Mouse (Mus musculus) hindbrain, embryonic 11.5 days (tissue): ENCODE measurements around the gene Tcf25. TPM values are rescaled to one million over a fixed set of nuclear protein-coding genes. Genes with fewer than 3 reads are reported as not detected.

Experiments
- ATAC-seq: fragments of 200-750 bp; cut with Nextera tagmentation; 2 replicates; pipeline ENCODE4 v1.8.0; 2017; ENCODE audit warnings: mild to moderate bottlenecking, moderate TSS enrichment, moderate library complexity; ENCODE audit not compliant: low FRiP score
- DNase-seq: peaks from one replicate; pipeline ENCODE4 v3.0.0-alpha.2; 2015; ENCODE audit warnings: low spot score
- H3K27ac ChIP-seq: fragments of 300-500 bp; sonication (generic); 2 replicates; pipeline ENCODE4 v1.5.1; 2014; ENCODE audit warnings: mild to moderate bottlenecking, low read depth, low read length
- H3K27me3 ChIP-seq: fragments of 300-500 bp; sonication (generic); 2 replicates; pipeline ENCODE4 v1.6.1; 2014; ENCODE audit warnings: mild to moderate bottlenecking, low read length, moderate library complexity, mixed read lengths; ENCODE audit not compliant: control insufficient read depth, insufficient read depth
- H3K36me3 ChIP-seq: fragments of 300-500 bp; sonication (generic); 2 replicates; pipeline ENCODE4 v1.6.1; 2014; ENCODE audit warnings: mild to moderate bottlenecking, low read length, moderate library complexity, mixed read lengths; ENCODE audit not compliant: control insufficient read depth, insufficient read depth
- H3K4me1 ChIP-seq: fragments of 300-500 bp; sonication (generic); replicated peaks from 2 replicates; pipeline ENCODE4 v1.6.1; 2014; ENCODE audit warnings: low read length, mixed read lengths; ENCODE audit not compliant: control insufficient read depth, insufficient read depth
- H3K4me2 ChIP-seq: fragments of 300-500 bp; sonication (generic); replicated peaks from 2 replicates; pipeline ENCODE4 v1.6.1; 2014; ENCODE audit warnings: mild to moderate bottlenecking, low read depth, low read length
- H3K4me3 ChIP-seq: fragments of 300-500 bp; sonication (generic); 2 replicates; pipeline ENCODE4 v1.5.1; 2014; ENCODE audit warnings: low read depth, low read length
- H3K9ac ChIP-seq: fragments of 300-500 bp; sonication (generic); 2 replicates; pipeline ENCODE4 v1.6.1; 2014; ENCODE audit warnings: low read depth, low read length
- H3K9me3 ChIP-seq: fragments of 300-500 bp; sonication (generic); 2 replicates; pipeline ENCODE4 v1.6.1; 2016; ENCODE audit warnings: low read length; ENCODE audit not compliant: control insufficient read depth
- WGBS: fragments of 180-500 bp; shearing (Covaris S2); extraction: QIAGEN DNeasy Blood & Tissue Kit; methylation state at CpG from one replicate; pipeline ENCODE4 v1.1.7; 2014; 5-methylcytosine and 5-hydroxymethylcytosine counted together
- polyA plus RNA-seq: library from polyadenylated mRNA; unstranded; fragments of >200 nt; fragmentation: Nextera tagmentation; extraction: Ambion mirVana; gene quantifications from 2 replicates; pipeline ENCODE4 v1.2.1, GENCODE M21; 2014

The Tcf25 gene
- polyA plus RNA-seq, 1 experiment from 2014 or later = 179 TPM

- Histone ChIP-seq H3K27ac (no peak overlapping the region), H3K9ac (no peak overlapping the region), H3K27me3 (no peaks in the 10 kb centered on the region), H3K4me3 (no peak overlapping the region), H3K36me3 (peaks cover 20% of the 10 kb centered on the region), H3K4me2 (no peak overlapping the region), H3K4me1 (no peaks in the 10 kb centered on the region; the same call in 1 of the 2 replicates), H3K9me3 (no peaks in the 10 kb centered on the region)
- 96% methylated on average over 13 of the region's 13 CpGs for WGBS
- DNase-seq (no peak), ATAC-seq (no peak)
These were observed 24.8 kb downstream of the Tcf25 start for GRCm38 (mm10) chr8:123398308-123398707.

GRCm38 (mm10) chr8:123401936-123402335 is 28.4 kb downstream of the Tcf25 start:
- H3K27me3 ChIP-seq = no peaks in the 10 kb centered on the region
- no peaks in the 10 kb centered on the region; the same call in 1 of the 2 replicates for H3K4me1 ChIP-seq
- H3K36me3 ChIP-seq = peaks cover 8% of the 10 kb centered on the region
- DNase-seq (no peak), ATAC-seq (no peak)
- no peaks in the 10 kb centered on the region for H3K9me3 ChIP-seq
- H3K4me3 ChIP-seq = no peak overlapping the region
- WGBS = 90% methylated on average over 9 of the region's 9 CpGs
- no peak overlapping the region for H3K9ac ChIP-seq
- no peak overlapping the region for H3K27ac ChIP-seq
- no peak overlapping the region for H3K4me2 ChIP-seq

DNA sequence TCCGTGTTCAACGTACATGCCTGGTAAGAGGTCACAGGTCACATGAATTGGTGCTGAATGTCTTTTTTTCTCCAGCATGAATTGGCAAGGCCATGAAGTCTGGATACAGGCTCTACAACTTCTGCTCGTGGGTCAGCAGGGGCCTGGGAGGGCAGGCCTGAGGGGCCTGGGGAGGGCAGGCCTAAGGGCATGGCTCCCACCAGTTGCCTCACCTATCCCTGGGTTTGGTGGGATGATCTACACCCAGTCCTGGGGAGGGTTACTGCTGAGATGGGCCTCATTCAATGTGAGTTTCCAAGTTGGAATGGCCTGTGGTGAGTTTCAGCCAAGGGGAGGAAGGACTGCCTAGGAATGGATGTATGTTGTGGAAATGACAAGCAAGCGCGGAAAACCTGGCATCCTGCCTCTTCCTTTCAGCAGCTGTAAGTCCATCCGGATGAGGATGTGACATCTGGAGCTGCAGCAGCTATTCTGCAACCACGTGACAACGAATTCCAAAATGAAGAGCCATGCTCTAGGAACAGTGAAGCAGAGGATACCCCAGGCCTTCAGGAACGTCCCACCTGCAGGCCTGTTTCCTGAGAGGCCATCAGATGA is 29.3 kb downstream of the Tcf25 start:
- no peak for ATAC-seq
- H3K9me3 ChIP-seq = no peaks in the 10 kb centered on the region
- no peak overlapping the region for H3K4me3 ChIP-seq
- H3K27ac ChIP-seq = no peak overlapping the region
- H3K4me2 ChIP-seq = no peak overlapping the region
- H3K9ac ChIP-seq = no peak overlapping the region
- 93% methylated on average over 9 of the region's 9 CpGs for WGBS
- H3K36me3 ChIP-seq = peaks cover 2% of the 10 kb centered on the region
- no peaks in the 10 kb centered on the region for H3K27me3 ChIP-seq
- no peaks in the 10 kb centered on the region; the same call in 1 of the 2 replicates for H3K4me1 ChIP-seq
- DNase-seq = no peak

- Histone ChIP-seq H3K9me3 (no peaks in the 10 kb centered on the region), H3K4me2 (no peak overlapping the region), H3K36me3 (peaks cover 2% of the 10 kb centered on the region; the same call in 1 of the 2 replicates), H3K4me3 (no peak overlapping the region), H3K27me3 (no peaks in the 10 kb centered on the region), H3K4me1 (no peaks in the 10 kb centered on the region; the same call in none of the 2 replicates), H3K9ac (no peak overlapping the region; the same call in 1 of the 2 replicates), H3K27ac (0 out of 2 replicates have a peak overlapping the region, but pooled peaks have one; percentile 47)
- no peak for ATAC-seq
- 51% methylated on average over 8 of the region's 8 CpGs for WGBS
- DNase-seq = peak; percentile 2
These were observed 31.0 kb downstream of the Tcf25 start for GRCm38 (mm10) chr8:123404521-123404920.

- Histone ChIP-seq H3K36me3 (no peaks in the 10 kb centered on the region), H3K27me3 (peaks cover 5% of the 10 kb centered on the region; the same call in 1 of the 2 replicates), H3K4me2 (no peak within 1 kb of the TSS), H3K4me1 (no peaks in the 10 kb centered on the region; the same call in none of the 2 replicates), H3K9ac (no peak within 1 kb of the TSS), H3K4me3 (no peak within 1 kb of the TSS), H3K27ac (no peak within 1 kb of the TSS), H3K9me3 (no peaks in the 10 kb centered on the region)
- no peak for ATAC-seq
- WGBS = 16% methylated on average over 4 of the region's 4 CpGs
- DNase-seq = peak; percentile 82
These were observed 33.2 kb downstream of the Tcf25 start, which contains the start of gene Mc1r for GRCm38 (mm10) chr8:123406786-123407185. Gene Mc1r (plus strand): TSS chr8:123407107.

GRCm38 (mm10) chr8:123407612-123408011 is 34.1 kb downstream of the Tcf25 start:
- DNase-seq = no peak
- H3K9me3 ChIP-seq = no peaks in the 10 kb centered on the region
- H3K27ac ChIP-seq = no peak overlapping the region
- no peak for ATAC-seq
- H3K4me1 ChIP-seq = no peaks in the 10 kb centered on the region; the same call in none of the 2 replicates
- H3K4me2 ChIP-seq = no peak overlapping the region
- no peaks in the 10 kb centered on the region for H3K36me3 ChIP-seq
- H3K9ac ChIP-seq = no peak overlapping the region
- peaks cover 7% of the 10 kb centered on the region; the same call in 1 of the 2 replicates for H3K27me3 ChIP-seq
- WGBS = 95% methylated on average over 13 of the region's 13 CpGs
- H3K4me3 ChIP-seq = no peak overlapping the region

DNA sequence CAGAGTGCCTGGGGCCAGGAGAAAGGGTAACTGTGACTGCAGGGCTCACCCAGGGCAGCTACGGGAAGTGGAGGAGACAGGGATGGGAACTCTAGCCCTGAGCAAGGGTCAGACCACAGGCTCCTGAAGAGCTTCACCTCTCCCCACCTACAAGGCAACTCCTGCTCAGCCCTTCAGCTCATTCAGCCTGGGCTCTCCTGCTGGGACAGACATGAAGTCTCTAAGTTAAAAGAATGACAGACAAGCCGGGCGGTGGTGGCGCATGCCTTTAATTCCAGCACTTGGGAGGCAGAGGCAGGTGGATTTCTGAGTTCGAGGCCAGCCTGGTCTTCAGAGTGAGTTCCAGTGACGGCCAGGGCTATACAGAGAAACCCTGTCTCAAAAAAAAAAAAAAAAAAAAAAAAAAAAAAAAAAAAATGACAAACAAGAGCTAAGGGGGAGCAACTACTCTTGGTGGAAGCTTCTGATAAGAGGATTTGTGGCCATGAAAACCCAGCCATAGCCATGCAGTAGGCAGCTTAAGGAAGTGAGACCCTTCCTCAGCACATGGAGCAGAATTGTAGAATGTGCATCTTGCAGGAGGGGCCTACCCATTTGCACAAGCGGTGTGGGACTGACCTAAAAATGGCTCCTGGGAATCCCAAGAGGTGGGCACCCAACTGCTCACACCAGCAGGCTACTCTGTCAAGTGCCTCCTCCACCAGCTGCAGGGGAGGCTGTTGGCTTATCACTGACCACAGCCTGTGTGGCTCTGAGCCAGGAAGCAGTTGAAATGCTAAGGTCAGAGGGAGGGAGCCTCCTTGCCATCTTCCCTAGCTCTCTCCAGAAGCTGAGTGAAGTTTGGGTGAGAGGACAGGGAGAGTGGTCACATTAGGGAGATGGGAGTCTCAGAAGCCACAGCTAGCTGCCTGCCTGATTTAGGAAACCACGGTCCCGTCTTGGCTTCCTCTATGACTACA is 35.3 kb downstream of the Tcf25 start:
- H3K27ac ChIP-seq = no peak overlapping the region
- ATAC-seq (no peak), DNase-seq (peak; percentile 5)
- H3K9ac ChIP-seq = no peak overlapping the region
- peak overlapping the region; percentile 74; the same call in 1 of the 2 replicates for H3K4me2 ChIP-seq
- H3K27me3 ChIP-seq = peaks cover 10% of the 10 kb centered on the region; the same call in 1 of the 2 replicates
- 78% methylated on average over 9 of the region's 9 CpGs for WGBS
- H3K4me1 ChIP-seq = peaks cover 2% of the 10 kb centered on the region
- H3K36me3 ChIP-seq = no peaks in the 10 kb centered on the region
- H3K9me3 ChIP-seq = no peaks in the 10 kb centered on the region
- H3K4me3 ChIP-seq = no peak overlapping the region

DNA sequence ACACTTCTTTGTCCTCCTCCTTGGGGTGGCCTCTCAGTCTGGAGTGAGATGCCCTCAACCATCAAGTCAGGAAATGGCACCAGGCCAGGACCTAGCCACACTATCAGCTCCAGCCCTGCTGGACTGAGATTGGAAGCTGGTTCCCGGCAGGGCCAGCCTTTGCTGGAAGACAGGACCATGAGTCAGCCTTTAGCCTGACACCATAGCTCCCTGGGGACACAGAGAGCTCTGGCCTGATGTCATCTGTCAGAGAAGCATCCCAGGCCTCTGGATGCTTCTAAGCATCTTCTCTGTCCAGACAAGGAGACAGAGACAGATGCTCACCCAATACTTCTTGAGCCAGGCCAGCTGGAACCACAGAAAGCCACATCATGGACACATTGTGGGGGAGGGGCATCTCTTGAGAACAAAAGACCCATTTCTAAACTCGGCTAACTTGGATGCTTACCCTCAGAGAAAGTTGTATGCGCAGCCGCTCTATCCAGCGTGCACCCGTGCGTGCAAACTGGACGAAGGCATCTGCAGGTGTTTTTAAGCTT is 36.6 kb downstream of the Tcf25 start:
- peak overlapping the region; percentile 95 for H3K9ac ChIP-seq
- WGBS = 52% methylated on average over 8 of the region's 8 CpGs
- peak overlapping the region; percentile 74 for H3K4me2 ChIP-seq
- H3K4me3 ChIP-seq = peak overlapping the region; percentile 86
- peak overlapping the region; percentile 96 for H3K27ac ChIP-seq
- peaks cover 10% of the 10 kb centered on the region; the same call in 1 of the 2 replicates for H3K27me3 ChIP-seq
- peaks cover 2% of the 10 kb centered on the region for H3K4me1 ChIP-seq
- DNase-seq = peak; percentile 76
- H3K36me3 ChIP-seq = no peaks in the 10 kb centered on the region
- H3K9me3 ChIP-seq = no peaks in the 10 kb centered on the region
- ATAC-seq = peak; percentile 6; the same call in 1 of the 2 replicates
